Mouse (Mus musculus) C2C12 (cell line): ENCODE measurements at regions not wholly inside any gene's neighbourhood (a gene's known extent, or its start where the extent isn't known, plus 50 kb on each side); places are given as distances from the start of the nearest gene placed in this dataset.

Experiments
- H3K27me3 ChIP-seq: one replicate; pipeline ENCODE4 v1.6.1; 2011; ENCODE audit not compliant: control insufficient read depth, insufficient read depth, insufficient read length
- H3K36me3 ChIP-seq: one replicate; pipeline ENCODE4 v1.6.1; 2011; ENCODE audit not compliant: control insufficient read depth, insufficient read depth
- H3K4me3 ChIP-seq: one replicate; pipeline ENCODE4 v1.5.1; 2011; ENCODE audit warnings: mild to moderate bottlenecking, control low read depth; ENCODE audit not compliant: poor library complexity, insufficient read depth, severe bottlenecking
- H3K79me2 ChIP-seq: one replicate; pipeline ENCODE4 v1.6.1; 2011; ENCODE audit not compliant: control insufficient read depth, insufficient read depth
- H3K79me3 ChIP-seq: one replicate; pipeline ENCODE4 v1.6.1; 2011; ENCODE audit warnings: low read depth, control low read depth
- H3ac ChIP-seq: one replicate; pipeline ENCODE3; 2011; ENCODE audit warnings: low read depth; ENCODE audit not compliant: control insufficient read depth, insufficient read length
- CEBPB ChIP-seq: IDR thresholded peaks from one replicate; pipeline ENCODE4 v1.6.1; 2011; ENCODE audit warnings: low read depth, mild to moderate bottlenecking, control low read depth, moderate library complexity
- CTCF ChIP-seq: IDR thresholded peaks from one replicate; pipeline ENCODE4 v1.5.1; 2011; ENCODE audit not compliant: control insufficient read depth, insufficient read depth, insufficient read length
- FOSL1 ChIP-seq: IDR thresholded peaks from one replicate; pipeline ENCODE4 v1.8.0; 2011; ENCODE audit warnings: mild to moderate bottlenecking, low read length; ENCODE audit not compliant: poor library complexity, insufficient read depth, severe bottlenecking
- MAX ChIP-seq: IDR thresholded peaks from one replicate; pipeline ENCODE4 v1.6.1; 2011; ENCODE audit warnings: mild to moderate bottlenecking, control low read depth
- MYOD1 ChIP-seq: IDR thresholded peaks from one replicate; pipeline ENCODE4 v1.6.1; 2011; ENCODE audit warnings: low read depth; ENCODE audit not compliant: control insufficient read depth, insufficient read length
- MYOG ChIP-seq: IDR thresholded peaks from one replicate; pipeline ENCODE4 v1.6.1; 2011; ENCODE audit not compliant: control insufficient read depth, insufficient read length; ENCODE audit errors: extremely low read depth
- USF1 ChIP-seq: IDR thresholded peaks from one replicate; pipeline ENCODE4 v1.6.1; 2011; ENCODE audit warnings: low read depth, mild to moderate bottlenecking, control low read depth, moderate library complexity

GRCm38 (mm10) chr11:39733434-39734076 is 961.4 kb downstream of the Mat2b start:
- H3K36me3 ChIP-seq, result no peaks in the 10 kb centered on the region
- H3K79me2 ChIP-seq, result no peaks in the 10 kb centered on the region
- TF ChIP-seq MAX (no peak), CTCF (no peak), USF1 (no peak), MYOD1 (no peak), CEBPB (no peak), MYOG (no peak), FOSL1 (no peak)
- H3K4me3 ChIP-seq, result no peak overlapping the region
- H3K27me3 ChIP-seq, result no peaks in the 10 kb centered on the region
- H3ac ChIP-seq, result no peak overlapping the region
- no peaks in the 10 kb centered on the region for H3K79me3 ChIP-seq

DNA sequence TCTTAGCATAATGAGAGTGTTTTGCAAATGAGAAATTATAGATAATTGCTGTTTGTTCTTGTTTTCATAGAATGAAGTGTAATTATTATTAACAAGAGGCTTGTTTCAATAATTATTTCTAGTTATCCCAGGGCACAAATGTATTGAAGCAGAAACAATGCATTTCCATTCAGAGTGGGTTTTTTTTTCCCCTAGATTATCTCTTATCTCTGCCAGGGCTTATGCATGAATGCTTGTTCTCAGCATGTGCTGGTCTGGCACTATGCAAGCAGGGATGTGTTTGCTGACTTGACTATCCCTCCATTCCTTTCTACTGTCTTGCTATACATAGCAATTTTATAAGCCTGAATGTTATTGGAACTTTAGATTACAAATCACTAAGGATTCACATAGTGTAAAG is 971.4 kb downstream of the Mat2b start:
- H3ac ChIP-seq, result no peak overlapping the region
- no peak overlapping the region for H3K4me3 ChIP-seq
- H3K79me2 ChIP-seq, result no peaks in the 10 kb centered on the region
- no peaks in the 10 kb centered on the region for H3K79me3 ChIP-seq
- TF ChIP-seq FOSL1 (no peak), MYOD1 (no peak), CEBPB (no peak), MYOG (no peak), CTCF (no peak), USF1 (no peak), MAX (no peak)
- H3K27me3 ChIP-seq, result no peaks in the 10 kb centered on the region
- H3K36me3 ChIP-seq, result no peaks in the 10 kb centered on the region

DNA sequence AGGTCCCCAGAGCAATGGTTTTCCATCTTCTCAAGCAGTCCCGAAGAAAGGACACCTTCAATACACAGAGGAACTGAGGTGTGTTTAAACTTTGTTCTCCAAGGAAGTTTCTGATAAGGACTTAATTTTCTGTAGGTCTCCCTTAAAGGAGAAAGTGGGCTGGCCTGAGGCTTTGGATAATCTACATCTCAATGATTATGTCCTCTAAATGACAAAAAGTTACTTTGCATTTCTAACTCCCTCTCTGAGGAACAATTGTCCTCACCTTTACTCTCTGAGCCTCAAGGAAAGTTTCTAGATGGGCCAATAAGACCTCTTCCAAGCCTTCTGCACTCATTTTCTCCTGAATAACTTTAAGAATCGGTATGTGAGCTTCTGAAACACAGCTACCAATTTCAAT is 1016.5 kb downstream of the Mat2b start:
- H3K79me2 ChIP-seq, result no peaks in the 10 kb centered on the region
- H3ac ChIP-seq, result no peak overlapping the region

GRCm38 (mm10) chr11:39653595-39653994 is 1041.4 kb downstream of the Mat2b start:
- TF ChIP-seq USF1 (no peak), CEBPB (no peak), CTCF (no peak), MYOG (no peak), FOSL1 (no peak), MAX (no peak), MYOD1 (no peak)
- H3K4me3 ChIP-seq, result no peak overlapping the region
- no peak overlapping the region for H3ac ChIP-seq
- H3K36me3 ChIP-seq, result no peaks in the 10 kb centered on the region
- no peaks in the 10 kb centered on the region for H3K27me3 ChIP-seq
- no peaks in the 10 kb centered on the region for H3K79me3 ChIP-seq
- no peaks in the 10 kb centered on the region for H3K79me2 ChIP-seq

More for the DNA sequence above, 1016.5 kb downstream of the Mat2b start:
- Histone ChIP-seq H3K79me3 (no peaks in the 10 kb centered on the region), H3K27me3 (no peaks in the 10 kb centered on the region), H3K4me3 (no peak overlapping the region), H3K36me3 (no peaks in the 10 kb centered on the region)
- no peak for TF ChIP-seq MYOG
- no peak for TF ChIP-seq MYOD1
- no peak for TF ChIP-seq CEBPB
- no peak for TF ChIP-seq MAX
- TF ChIP-seq FOSL1, result no peak
- no peak for TF ChIP-seq CTCF
- no peak for TF ChIP-seq USF1

GRCm38 (mm10) chr11:39619356-39619755 is 1075.6 kb downstream of the Mat2b start:
- H3K36me3 ChIP-seq, result no peaks in the 10 kb centered on the region
- no peaks in the 10 kb centered on the region for H3K79me2 ChIP-seq
- no peak overlapping the region for H3K4me3 ChIP-seq
- no peaks in the 10 kb centered on the region for H3K27me3 ChIP-seq
- TF ChIP-seq USF1 (no peak), MYOD1 (no peak), MYOG (no peak), MAX (no peak), CEBPB (no peak), FOSL1 (no peak), CTCF (no peak)
- H3K79me3 ChIP-seq, result no peaks in the 10 kb centered on the region
- H3ac ChIP-seq, result no peak overlapping the region
